Mouse (Mus musculus) cerebellum, adult 2 months (tissue): ENCODE measurements at regions not wholly inside any gene's neighbourhood (a gene's known extent, or its start where the extent isn't known, plus 50 kb on each side); places are given as distances from the start of the nearest gene placed in this dataset.

Experiments used
- CTCF ChIP-seq: fragments of 200-500 bp; IDR thresholded peaks from 2 replicates; pipeline ENCODE4 v1.5.1; 2011; ENCODE audit warnings: low read depth, mild to moderate bottlenecking, control low read depth, low read length, moderate library complexity, borderline replicate concordance; ENCODE audit not compliant: insufficient read depth
- POLR2A ChIP-seq: fragments of 200-500 bp; IDR thresholded peaks from 2 replicates; pipeline ENCODE4 v1.6.1; 2011; ENCODE audit warnings: low read length, control low read depth, borderline replicate concordance; ENCODE audit not compliant: insufficient read depth

- peak; percentile 14; the same call in 1 of the 2 replicates for TF ChIP-seq CTCF
- no peak for TF ChIP-seq POLR2A
These were observed 66.0 kb upstream of the Jam3 start for GRCm38 (mm10) chr9:27221183-27221582.
